Mouse (Mus musculus) small intestine, adult 2 months (tissue): Measurements from ENCODE around the gene Sf3b4.

Source experiments
- CTCF ChIP-seq: fragments of 200-500 bp; IDR thresholded peaks from 2 replicates; pipeline ENCODE4 v1.5.1; 2012; ENCODE audit warnings: low read depth, mild to moderate bottlenecking, control low read depth, inconsistent platforms, low read length, moderate library complexity, mixed read lengths; ENCODE audit not compliant: insufficient replicate concordance, insufficient read length; ENCODE audit errors: extremely low read depth
- POLR2A ChIP-seq: fragments of 200-500 bp; IDR thresholded peaks from 2 replicates; pipeline ENCODE4 v1.6.1; 2012; ENCODE audit warnings: low read depth, mild to moderate bottlenecking, control low read depth, inconsistent platforms, low read length, moderate library complexity

DNA sequence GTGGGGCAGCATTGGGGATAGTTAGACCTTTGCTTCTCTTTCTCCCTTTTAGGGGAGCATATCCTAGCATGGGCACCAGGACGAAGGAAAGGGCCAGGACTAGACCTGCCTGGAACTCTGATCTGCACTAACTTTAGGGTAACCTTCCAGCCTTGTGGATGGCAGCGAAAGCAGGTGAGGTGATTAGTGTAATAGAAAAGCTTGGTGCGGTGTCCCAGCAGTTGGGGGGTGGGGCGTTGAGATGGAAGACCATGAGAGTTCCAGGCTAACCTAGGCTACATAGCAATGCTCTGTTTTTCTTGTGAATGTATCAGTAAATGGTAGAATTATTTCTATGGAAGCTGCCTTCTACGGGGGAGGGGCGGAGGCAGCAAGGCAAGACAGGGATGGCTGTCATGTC lies 9.1 kb upstream of the Sf3b4 start:
- no peak for TF ChIP-seq CTCF
- TF ChIP-seq POLR2A, result no peak
